Mouse (Mus musculus) small intestine, adult 2 months (tissue): Measurements from ENCODE around the gene Selenon. TPM values are rescaled to one million over a fixed set of nuclear protein-coding genes. Genes with fewer than 3 reads are reported as not detected.

Source experiments
- H3K27ac ChIP-seq: fragments of 200-500 bp; 2 replicates; pipeline ENCODE4 v1.5.1; 2012; ENCODE audit warnings: low read depth, low read length, control low read depth, inconsistent platforms; ENCODE audit not compliant: insufficient read depth
- H3K27me3 ChIP-seq: fragments of 200-500 bp; 2 replicates; pipeline ENCODE4 v1.6.1; 2012; ENCODE audit warnings: mild to moderate bottlenecking, moderate library complexity, low read length, inconsistent platforms; ENCODE audit not compliant: control insufficient read depth, insufficient read depth
- H3K36me3 ChIP-seq: fragments of 200-500 bp; 2 replicates; pipeline ENCODE4 v1.6.1; 2012; ENCODE audit warnings: mild to moderate bottlenecking, low read length, control low read depth, inconsistent platforms; ENCODE audit not compliant: control insufficient read depth, insufficient read depth
- H3K4me1 ChIP-seq: fragments of 200-500 bp; 2 replicates; pipeline ENCODE4 v1.6.1; 2012; ENCODE audit warnings: low read length, inconsistent platforms, mixed read lengths; ENCODE audit not compliant: control insufficient read depth, insufficient read depth, insufficient read length
- H3K4me3 ChIP-seq: fragments of 200-500 bp; 2 replicates; pipeline ENCODE4 v1.5.1; 2012; ENCODE audit warnings: low read depth, mild to moderate bottlenecking, control low read depth, inconsistent platforms, low read length, moderate library complexity
- CTCF ChIP-seq: fragments of 200-500 bp; IDR thresholded peaks from 2 replicates; pipeline ENCODE4 v1.5.1; 2012; ENCODE audit warnings: low read depth, mild to moderate bottlenecking, control low read depth, inconsistent platforms, low read length, moderate library complexity, mixed read lengths; ENCODE audit not compliant: insufficient replicate concordance, insufficient read length; ENCODE audit errors: extremely low read depth
- POLR2A ChIP-seq: fragments of 200-500 bp; IDR thresholded peaks from 2 replicates; pipeline ENCODE4 v1.6.1; 2012; ENCODE audit warnings: low read depth, mild to moderate bottlenecking, control low read depth, inconsistent platforms, low read length, moderate library complexity
- WGBS: fragments of 180-500 bp; shearing (Covaris S2); methylation state at CpG from one replicate; pipeline ENCODE4 v1.1.7; 2018; 5-methylcytosine and 5-hydroxymethylcytosine counted together
- polyA plus RNA-seq: library from polyadenylated mRNA; depleted of rRNA; stranded (reverse); fragments of >200 nt; gene quantifications from 2 replicates; pipeline ENCODE4 v1.2.3, GENCODE M21; 2012; rRNA removed

The Selenon gene
- 4.5 and 4.8 TPM in 2 replicates for polyA plus RNA-seq

DNA sequence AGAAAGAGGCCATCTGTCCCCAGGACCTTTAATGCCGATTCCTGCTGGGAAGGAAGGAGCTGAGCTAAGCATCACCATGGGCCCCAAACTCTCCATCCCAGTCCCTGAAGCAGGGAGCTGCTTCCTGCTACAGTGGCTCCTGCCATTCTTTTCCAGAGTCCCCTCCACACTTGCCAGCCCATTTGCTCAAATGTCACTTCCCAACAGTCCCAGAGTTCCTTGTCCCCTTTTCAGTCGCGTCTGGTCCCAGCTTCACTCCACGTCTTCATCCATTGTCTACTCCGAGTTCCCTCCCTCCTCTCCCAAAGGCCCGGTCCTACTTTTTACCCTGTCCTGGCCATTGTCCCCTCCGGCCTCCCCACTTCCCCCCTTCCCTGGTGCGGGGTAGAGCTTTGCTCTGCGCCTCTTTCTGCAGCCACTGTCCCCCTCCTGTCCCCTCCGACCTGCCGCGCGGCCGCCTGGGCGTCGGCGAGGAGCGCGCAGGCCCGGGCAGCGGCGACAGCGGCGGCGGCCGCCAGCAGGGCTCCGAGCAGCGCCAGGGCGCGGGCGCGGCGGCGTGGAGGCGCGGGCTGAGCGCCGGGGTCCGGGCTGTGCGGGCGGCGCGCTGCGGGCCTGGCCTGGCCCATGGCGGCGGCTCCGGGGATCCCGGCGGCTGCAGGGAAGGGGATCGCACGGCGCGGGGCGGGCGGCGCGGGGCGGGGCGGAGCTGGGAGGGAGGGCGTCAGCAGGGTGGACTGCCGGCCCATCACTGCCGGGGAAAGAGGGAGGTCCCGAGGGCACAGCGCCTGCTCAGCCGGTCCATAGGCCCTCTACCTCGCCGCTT is at the start of gene Selenon:
Selenon (minus strand) TSS at position 673 of the 823 bp plus-strand sequence.
- TF ChIP-seq CTCF, result 0 out of 2 replicates have a peak, but pooled peaks have one; percentile 3
- no peak for TF ChIP-seq POLR2A
- H3K27ac ChIP-seq, result no peak within 1 kb of the TSS; the same call in 1 of the 2 replicates
- H3K27me3 ChIP-seq, result peaks cover 5% of the 10 kb centered on the region; the same call in 1 of the 2 replicates
- no peaks in the 10 kb centered on the region for H3K36me3 ChIP-seq
- 6% methylated on average over 65 of the region's 67 CpGs for WGBS
- H3K4me1 ChIP-seq, result peaks cover 12% of the 10 kb centered on the region
- H3K4me3 ChIP-seq, result peak within 1 kb of the TSS; percentile 73

DNA sequence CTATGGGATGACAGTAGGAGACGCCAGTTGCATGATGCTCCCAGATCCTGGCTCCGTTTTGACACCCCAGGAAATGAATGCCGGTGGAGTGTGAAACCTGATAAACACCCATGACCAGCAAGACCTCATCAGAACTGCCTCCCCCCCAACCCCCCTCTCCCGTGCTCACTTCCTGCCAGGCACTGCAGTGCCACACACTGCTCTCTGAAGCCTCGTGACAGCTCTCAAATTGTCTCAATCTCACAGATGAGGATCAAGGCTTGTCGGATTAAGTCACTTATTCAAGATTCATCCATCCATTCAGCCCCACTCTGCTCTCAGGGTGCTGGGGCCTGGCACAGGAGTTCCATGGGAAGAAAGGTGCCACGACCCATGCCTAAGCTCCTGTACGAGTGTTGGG is 49.4 kb upstream of the Selenon start:
- no peak for TF ChIP-seq POLR2A
- TF ChIP-seq CTCF, result no peak

DNA sequence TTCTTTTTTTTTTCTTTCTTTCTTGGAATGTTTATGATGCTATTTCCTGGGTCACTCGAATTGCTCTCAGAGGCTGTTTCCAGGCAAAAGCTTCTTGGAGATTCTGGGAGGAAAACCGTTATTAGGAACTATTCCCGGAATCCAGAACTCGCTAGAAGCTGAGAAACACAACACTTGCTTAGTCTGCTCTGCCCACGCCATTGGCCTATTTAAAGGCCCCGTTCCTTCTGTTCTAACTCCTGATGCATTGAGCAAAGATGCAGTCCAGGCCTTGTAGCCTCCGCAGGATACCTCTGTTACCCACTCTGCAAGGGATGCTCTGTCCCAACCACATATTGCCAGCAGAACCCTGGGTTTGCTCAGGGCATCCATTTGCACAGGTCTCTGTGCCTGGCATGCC is 48.8 kb upstream of the Selenon start:
- peak overlapping the region; percentile 31; the same call in 1 of the 2 replicates for H3K27ac ChIP-seq
- no peak overlapping the region for H3K4me3 ChIP-seq
- no peaks in the 10 kb centered on the region for H3K36me3 ChIP-seq
- 0 out of 2 replicates have a peak, but pooled peaks cover 6% of the 10 kb centered on the region for H3K4me1 ChIP-seq
- 69% methylated on average over 7 of the region's 7 CpGs for WGBS
- no peaks in the 10 kb centered on the region for H3K27me3 ChIP-seq
- TF ChIP-seq POLR2A (no peak), CTCF (no peak)

More for the DNA sequence above, 49.4 kb upstream of the Selenon start:
- no peaks in the 10 kb centered on the region for H3K27me3 ChIP-seq
- no peaks in the 10 kb centered on the region for H3K36me3 ChIP-seq
- peak overlapping the region; percentile 31; the same call in 1 of the 2 replicates for H3K27ac ChIP-seq
- H3K4me3 ChIP-seq, result no peak overlapping the region
- H3K4me1 ChIP-seq, result 0 out of 2 replicates have a peak, but pooled peaks cover 6% of the 10 kb centered on the region
- 42% methylated on average over 8 of the region's 8 CpGs for WGBS

DNA sequence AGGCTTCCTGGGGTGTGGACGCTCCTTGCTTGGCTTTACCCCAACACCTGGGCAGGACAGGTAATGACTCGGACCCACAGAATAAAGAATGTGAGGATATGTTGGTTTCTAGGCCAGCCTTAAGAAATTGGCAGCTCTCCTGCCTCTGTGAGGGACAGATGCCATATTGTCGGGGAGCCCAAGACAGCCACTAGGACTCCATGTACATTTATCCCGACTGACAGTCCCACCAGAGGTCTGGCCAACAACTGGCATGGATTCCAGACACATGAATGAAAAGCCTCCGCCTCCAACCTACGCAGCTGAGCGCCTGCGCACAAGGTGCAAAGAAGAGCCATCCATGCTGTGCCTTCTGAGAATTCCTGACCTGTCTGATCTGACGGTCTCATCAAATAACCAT is 48.1 kb upstream of the Selenon start:
- 89% methylated on average over 9 of the region's 9 CpGs for WGBS
- Histone ChIP-seq H3K27me3 (no peaks in the 10 kb centered on the region), H3K4me1 (0 out of 2 replicates have a peak, but pooled peaks cover 6% of the 10 kb centered on the region), H3K27ac (no peak overlapping the region), H3K36me3 (no peaks in the 10 kb centered on the region), H3K4me3 (no peak overlapping the region)
- TF ChIP-seq POLR2A (no peak), CTCF (no peak)

DNA sequence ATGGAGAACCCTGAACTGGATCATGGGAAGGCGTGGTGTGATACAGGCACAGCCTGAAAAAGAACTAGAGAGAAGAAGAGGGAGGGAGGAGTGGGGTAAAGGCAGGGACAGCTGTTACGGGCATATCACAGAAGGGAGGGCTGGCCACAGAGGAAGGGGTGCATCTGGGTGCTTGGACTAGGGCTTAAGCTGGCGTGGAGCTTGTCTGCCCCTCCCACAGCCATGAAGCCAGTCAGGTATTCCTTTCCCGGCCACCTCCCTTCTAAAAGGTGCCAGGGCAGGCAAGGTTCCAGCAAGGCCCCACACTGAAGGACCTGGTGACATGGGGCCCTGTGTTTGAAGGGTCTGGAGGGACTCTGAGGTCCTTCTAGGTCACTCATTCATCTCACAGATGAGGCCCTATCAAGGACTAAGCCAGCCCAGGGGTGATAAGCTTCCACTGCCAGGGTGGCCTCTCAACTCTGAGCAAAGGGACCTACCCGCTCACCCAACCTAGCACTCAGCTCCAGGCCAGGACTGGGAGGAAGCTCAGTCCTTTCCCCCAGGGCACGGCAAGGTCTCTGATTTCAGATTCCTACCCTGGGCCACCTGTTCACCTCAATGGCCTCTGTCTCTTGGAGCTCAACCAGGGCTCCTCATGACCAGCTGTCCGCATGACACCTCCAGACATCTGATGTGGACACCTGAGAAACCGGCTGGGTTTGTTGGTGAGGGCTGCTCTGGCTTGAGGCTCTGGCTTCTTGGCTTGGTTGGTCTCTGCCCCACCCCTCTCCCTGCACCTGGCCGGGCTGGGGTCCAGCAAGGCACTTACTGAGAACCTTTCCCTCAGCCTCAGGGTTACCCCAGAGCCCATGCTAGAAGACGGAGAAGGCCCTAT is 45.1 kb upstream of the Selenon start:
- 49% methylated on average over 10 of the region's 10 CpGs for WGBS
- TF ChIP-seq CTCF (no peak), POLR2A (no peak)

DNA sequence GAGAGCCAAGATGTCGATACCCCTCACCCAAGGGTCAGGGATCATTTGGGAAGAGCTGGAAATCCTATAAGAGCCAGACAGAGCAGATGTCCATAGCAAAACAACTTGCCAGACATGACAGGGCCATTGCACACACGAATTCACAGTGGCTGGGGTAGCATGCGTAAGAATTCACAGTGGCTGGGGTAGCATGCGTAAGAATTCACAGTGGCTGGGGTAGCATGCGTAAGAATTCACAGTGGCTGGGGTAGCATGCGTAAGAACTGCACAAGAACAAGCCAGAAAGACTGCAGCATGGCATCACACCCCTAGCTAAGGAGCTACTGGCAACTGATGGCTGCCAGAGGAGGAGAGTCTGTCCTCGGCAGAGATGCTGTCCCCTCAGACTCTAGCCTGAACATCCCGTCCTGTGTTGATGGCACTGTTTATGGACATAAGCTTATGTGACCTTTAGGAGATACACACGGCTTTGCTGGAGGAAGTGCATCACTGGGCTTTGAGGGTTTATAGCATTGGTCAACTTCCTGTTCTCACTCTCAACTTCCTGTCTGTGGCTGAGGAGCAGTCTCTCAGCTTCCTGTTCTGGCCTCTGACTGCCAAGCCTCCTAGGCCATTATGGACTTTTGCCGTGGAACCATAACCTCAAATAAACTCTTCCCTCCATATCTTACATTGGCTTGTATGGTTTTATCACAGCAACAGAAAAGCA is 42.9 kb upstream of the Selenon start:
- Histone ChIP-seq H3K4me1 (peaks cover 9% of the 10 kb centered on the region), H3K27ac (no peak overlapping the region), H3K4me3 (no peak overlapping the region), H3K36me3 (no peaks in the 10 kb centered on the region), H3K27me3 (no peaks in the 10 kb centered on the region)
- TF ChIP-seq CTCF (no peak), POLR2A (no peak)
- 85% methylated on average over 10 of the region's 10 CpGs for whole genome bisulfite sequencing

More for the DNA sequence above, 45.1 kb upstream of the Selenon start:
- Histone ChIP-seq H3K4me3 (no peak overlapping the region), H3K36me3 (no peaks in the 10 kb centered on the region), H3K4me1 (0 out of 2 replicates have a peak, but pooled peaks cover 6% of the 10 kb centered on the region), H3K27ac (no peak overlapping the region), H3K27me3 (no peaks in the 10 kb centered on the region)
